Mouse (Mus musculus) olfactory bulb, adult 2 months (tissue): ENCODE results near the gene Zgpat.

Experiments used
- CTCF ChIP-seq: fragments of 200-500 bp; IDR thresholded peaks from 2 replicates; pipeline ENCODE4 v1.5.1; 2012; ENCODE audit warnings: low read depth, mild to moderate bottlenecking, low read length, moderate library complexity; ENCODE audit not compliant: insufficient read depth
- POLR2A ChIP-seq: fragments of 200-500 bp; IDR thresholded peaks from 2 replicates; pipeline ENCODE4 v1.6.1; 2012; ENCODE audit warnings: mild to moderate bottlenecking, low read depth, low read length, moderate library complexity; ENCODE audit not compliant: insufficient read depth

- TF ChIP-seq POLR2A: no peak
- TF ChIP-seq CTCF: no peak
Measured at GRCm38 (mm10) chr2:181379778-181380177, 15.1 kb downstream of the Zgpat start, which contains the start of gene Lime1.
